Mouse (Mus musculus) limb, embryonic 12.5 days (tissue): ENCODE data around the gene Mad1l1. TPM values are rescaled to one million over a fixed set of nuclear protein-coding genes. Genes with fewer than 3 reads are reported as not detected.

Experiments used
- ATAC-seq: fragments of 200-750 bp; cut with Nextera tagmentation; 2 replicates; pipeline ENCODE4 v1.8.0; 2017; ENCODE audit warnings: low read depth, moderate TSS enrichment; ENCODE audit not compliant: insufficient number of reproducible peaks, insufficient read depth, low FRiP score, low TSS enrichment
- H3K27ac ChIP-seq: fragments of 300-500 bp; sonication (generic); 2 replicates; pipeline ENCODE4 v1.5.1; 2016; ENCODE audit warnings: mild to moderate bottlenecking, moderate library complexity
- H3K27me3 ChIP-seq: fragments of 300-500 bp; sonication (generic); 2 replicates; pipeline ENCODE4 v1.6.1; 2016; ENCODE audit warnings: mild to moderate bottlenecking, moderate library complexity
- H3K36me3 ChIP-seq: fragments of 300-500 bp; sonication (generic); 2 replicates; pipeline ENCODE4 v1.6.1; 2016; ENCODE audit warnings: mild to moderate bottlenecking, moderate library complexity
- H3K4me1 ChIP-seq: fragments of 300-500 bp; sonication (generic); replicated peaks from 2 replicates; pipeline ENCODE4 v1.6.1; 2016
- H3K4me2 ChIP-seq: fragments of 300-500 bp; sonication (generic); 2 replicates; pipeline ENCODE4 v1.6.1; 2016; ENCODE audit warnings: mild to moderate bottlenecking, moderate library complexity
- H3K4me3 ChIP-seq: fragments of 300-500 bp; sonication (generic); replicated peaks from 2 replicates; pipeline ENCODE4 v1.5.1; 2016; ENCODE audit warnings: mild to moderate bottlenecking
- H3K9ac ChIP-seq: fragments of 300-500 bp; sonication (generic); replicated peaks from 2 replicates; pipeline ENCODE4 v1.6.1; 2016; ENCODE audit warnings: mild to moderate bottlenecking, moderate library complexity
- H3K9me3 ChIP-seq: fragments of 300-500 bp; sonication (generic); 2 replicates; pipeline ENCODE4 v1.6.1; 2016; ENCODE audit warnings: mild to moderate bottlenecking, moderate library complexity
- WGBS: fragments of 180-500 bp; shearing (Covaris S2); methylation state at CpG from one replicate; pipeline ENCODE4 v1.1.7; 2016; 5-methylcytosine and 5-hydroxymethylcytosine counted together
- polyA plus RNA-seq: library from polyadenylated mRNA; unstranded; fragments of >200 nt; fragmentation: Nextera tagmentation; extraction: Ambion mirVana; gene quantifications from 2 replicates; pipeline ENCODE4 v1.2.1, GENCODE M21; 2016

Gene Mad1l1
- polyA plus RNA-seq, 1 experiment from 2014 or later, result 55.9 TPM

GRCm38 (mm10) chr5:140215471-140216087, 105.8 kb downstream of the Mad1l1 start:
- Histone ChIP-seq H3K27ac (no peak overlapping the region), H3K9me3 (no peaks in the 10 kb centered on the region), H3K4me3 (no peak overlapping the region), H3K27me3 (no peaks in the 10 kb centered on the region), H3K9ac (no peak overlapping the region), H3K4me1 (no peaks in the 10 kb centered on the region; the same call in 1 of the 2 replicates), H3K36me3 (no peaks in the 10 kb centered on the region), H3K4me2 (no peak overlapping the region)
- no peak for ATAC-seq
- 82% methylated on average over 4 of the region's 4 CpGs for WGBS

- ATAC-seq, result no peak
These were observed 108.4 kb downstream of the Mad1l1 start for GRCm38 (mm10) chr5:140213001-140213400.

GRCm38 (mm10) chr5:140210417-140211184, 110.8 kb downstream of the Mad1l1 start:
- peaks cover 14% of the 10 kb centered on the region for H3K4me1 ChIP-seq
- H3K4me3 ChIP-seq, result no peak overlapping the region
- no peaks in the 10 kb centered on the region for H3K27me3 ChIP-seq
- no peak for ATAC-seq
- no peak overlapping the region for H3K4me2 ChIP-seq
- H3K36me3 ChIP-seq, result peaks cover 3% of the 10 kb centered on the region; the same call in 1 of the 2 replicates
- WGBS, result 84% methylated on average over 6 of the region's 6 CpGs
- H3K9me3 ChIP-seq, result no peaks in the 10 kb centered on the region
- no peak overlapping the region for H3K27ac ChIP-seq
- H3K9ac ChIP-seq, result no peak overlapping the region

More at GRCm38 (mm10) chr5:140213001-140213400, 108.4 kb downstream of the Mad1l1 start:
- no peaks in the 10 kb centered on the region for H3K36me3 ChIP-seq
- no peak overlapping the region for H3K9ac ChIP-seq
- peaks cover 14% of the 10 kb centered on the region for H3K4me1 ChIP-seq
- no peak overlapping the region for H3K4me3 ChIP-seq
- no peaks in the 10 kb centered on the region for H3K9me3 ChIP-seq
- no peak overlapping the region for H3K27ac ChIP-seq
- no peak overlapping the region for H3K4me2 ChIP-seq
- WGBS, result 77% methylated on average over 4 of the region's 4 CpGs
- no peaks in the 10 kb centered on the region for H3K27me3 ChIP-seq

- Histone ChIP-seq H3K27me3 (no peaks in the 10 kb centered on the region), H3K4me2 (peak overlapping the region; percentile 35), H3K9ac (0 out of 2 replicates have a peak overlapping the region, but pooled peaks have one; percentile 40), H3K4me3 (no peak overlapping the region), H3K9me3 (no peaks in the 10 kb centered on the region), H3K36me3 (peaks cover 3% of the 10 kb centered on the region; the same call in 1 of the 2 replicates), H3K4me1 (peaks cover 14% of the 10 kb centered on the region), H3K27ac (peak overlapping the region; percentile 69)
- WGBS, result 29% methylated on average over 19 of the region's 19 CpGs
- ATAC-seq, result 0 out of 2 replicates have a peak, but pooled peaks have one; percentile 52
These were observed 112.5 kb downstream of the Mad1l1 start for GRCm38 (mm10) chr5:140208743-140209409.

- H3K4me2 ChIP-seq, result no peak overlapping the region
- no peak for ATAC-seq
- no peak overlapping the region for H3K9ac ChIP-seq
- H3K27me3 ChIP-seq, result no peaks in the 10 kb centered on the region
- no peaks in the 10 kb centered on the region for H3K9me3 ChIP-seq
- H3K4me1 ChIP-seq, result peaks cover 14% of the 10 kb centered on the region
- no peak overlapping the region for H3K27ac ChIP-seq
- WGBS, result 86% methylated on average over 19 of the region's 19 CpGs
- H3K36me3 ChIP-seq, result peaks cover 3% of the 10 kb centered on the region; the same call in 1 of the 2 replicates
- H3K4me3 ChIP-seq, result no peak overlapping the region
These were observed 114.3 kb downstream of the Mad1l1 start for GRCm38 (mm10) chr5:140206726-140207703.

- H3K36me3 ChIP-seq, result peaks cover 3% of the 10 kb centered on the region; the same call in 1 of the 2 replicates
- 81% methylated on average over 2 of the region's 2 CpGs for WGBS
- H3K27me3 ChIP-seq, result no peaks in the 10 kb centered on the region
These were observed 115.4 kb downstream of the Mad1l1 start for GRCm38 (mm10) chr5:140205991-140206390.

GRCm38 (mm10) chr5:140204465-140204864, 116.9 kb downstream of the Mad1l1 start:
- Histone ChIP-seq H3K36me3 (peaks cover 3% of the 10 kb centered on the region; the same call in 1 of the 2 replicates), H3K9ac (no peak overlapping the region), H3K4me3 (no peak overlapping the region), H3K9me3 (no peaks in the 10 kb centered on the region), H3K4me1 (peaks cover 14% of the 10 kb centered on the region), H3K27ac (no peak overlapping the region), H3K27me3 (no peaks in the 10 kb centered on the region), H3K4me2 (no peak overlapping the region)
- WGBS, result 79% methylated on average over 3 of the region's 3 CpGs
- no peak for ATAC-seq

More at GRCm38 (mm10) chr5:140205991-140206390, 115.4 kb downstream of the Mad1l1 start:
- no peak overlapping the region for H3K27ac ChIP-seq
- no peak overlapping the region for H3K9ac ChIP-seq
- no peak overlapping the region for H3K4me3 ChIP-seq
- no peak overlapping the region for H3K4me2 ChIP-seq
- ATAC-seq, result no peak
- H3K4me1 ChIP-seq, result peaks cover 14% of the 10 kb centered on the region
- H3K9me3 ChIP-seq, result no peaks in the 10 kb centered on the region

- no peak overlapping the region for H3K9ac ChIP-seq
- no peaks in the 10 kb centered on the region for H3K9me3 ChIP-seq
- ATAC-seq, result no peak
- no peak overlapping the region for H3K27ac ChIP-seq
- no peak overlapping the region for H3K4me2 ChIP-seq
- no peaks in the 10 kb centered on the region for H3K27me3 ChIP-seq
- H3K36me3 ChIP-seq, result peaks cover 3% of the 10 kb centered on the region; the same call in 1 of the 2 replicates
- peaks cover 10% of the 10 kb centered on the region for H3K4me1 ChIP-seq
- no peak overlapping the region for H3K4me3 ChIP-seq
- WGBS, result 87% methylated on average over 5 of the region's 5 CpGs
These were observed 117.3 kb downstream of the Mad1l1 start for GRCm38 (mm10) chr5:140204037-140204436.

- Histone ChIP-seq H3K36me3 (peaks cover 3% of the 10 kb centered on the region; the same call in 1 of the 2 replicates), H3K9me3 (no peaks in the 10 kb centered on the region), H3K4me2 (no peak overlapping the region), H3K27ac (no peak overlapping the region), H3K9ac (no peak overlapping the region), H3K4me3 (no peak overlapping the region), H3K4me1 (no peaks in the 10 kb centered on the region), H3K27me3 (no peaks in the 10 kb centered on the region)
- WGBS, result 73% methylated on average over 2 of the region's 2 CpGs
- ATAC-seq, result no peak
These were observed 118.9 kb downstream of the Mad1l1 start for GRCm38 (mm10) chr5:140202451-140202850.

GRCm38 (mm10) chr5:140201566-140201965, 119.8 kb downstream of the Mad1l1 start:
- no peaks in the 10 kb centered on the region for H3K4me1 ChIP-seq
- no peak overlapping the region for H3K27ac ChIP-seq
- WGBS, result 88% methylated on average over 5 of the region's 5 CpGs
- H3K36me3 ChIP-seq, result no peaks in the 10 kb centered on the region
- no peaks in the 10 kb centered on the region for H3K9me3 ChIP-seq
- no peak overlapping the region for H3K4me3 ChIP-seq
- H3K4me2 ChIP-seq, result no peak overlapping the region
- H3K9ac ChIP-seq, result no peak overlapping the region
- no peaks in the 10 kb centered on the region for H3K27me3 ChIP-seq
- no peak for ATAC-seq
